Mouse (Mus musculus) megakaryocyte, embryonic 14.5 days (primary cell): ENCODE data around the gene Tspan17.

Experiments
- FLI1 ChIP-seq: IDR thresholded peaks from 2 replicates; pipeline ENCODE4 v1.6.1; 2012; ENCODE audit warnings: low read length, inconsistent platforms, mixed read lengths
- GATA1 ChIP-seq: IDR thresholded peaks from 3 replicates; pipeline ENCODE4 v1.6.1; 2012; ENCODE audit warnings: mixed read lengths, low read length, inconsistent platforms, borderline replicate concordance

GRCm38 (mm10) chr13:54797861-54798643 is 8.9 kb downstream of the Tspan17 start:
- TF ChIP-seq GATA1 (no peak), FLI1 (no peak)
